Mouse (Mus musculus): ENCODE measurements around the gene Rasip1. TPM values are rescaled to one million over a fixed set of nuclear protein-coding genes. Genes with fewer than 3 reads are reported as not detected.

The Rasip1 gene
- polyA plus RNA-seq (2015; fragmentation: Nextera tagmentation; extraction: Ambion mirVana) = 3.4 and 3.6 TPM in 2 replicates

- peaks cover 24% of the 10 kb centered on the region for H3K27me3 ChIP-seq (ENCODE audit: insufficient read depth, low read length)
- no peaks in the 10 kb centered on the region for H3K9me3 ChIP-seq (ENCODE audit: low read length)
- peaks cover 6% of the 10 kb centered on the region for H3K4me1 ChIP-seq (ENCODE audit: insufficient read depth)
- no peaks in the 10 kb centered on the region for H3K36me3 ChIP-seq (replicated peaks; ENCODE audit: insufficient read depth, low read length)
- peak within 1 kb of the TSS; percentile 50 for H3K4me3 ChIP-seq (ENCODE audit: low read depth, low read length)
- no peak for TF ChIP-seq CTCF (IDR thresholded peaks at IDR 0.05; ENCODE audit: low read depth)
- no peak for ATAC-seq
- DNase-seq = no peak
- H3K4me2 ChIP-seq (ENCODE audit: low read depth, low read length) = peak within 1 kb of the TSS; percentile 85
- 52% methylated on average over 9 of the region's 9 CpGs for WGBS (ENCODE audit: insufficient replicate concordance)
- H3K9ac ChIP-seq (replicated peaks) = peak within 1 kb of the TSS; percentile 60
- peak within 1 kb of the TSS; percentile 62 for H3K27ac ChIP-seq (ENCODE audit: low read depth)
These were observed at the start of gene Rasip1 for GRCm38 (mm10) chr7:45627261-45627660. Rasip1 (plus strand) TSS chr7:45627488.

GRCm38 (mm10) chr7:45585923-45586322 is 41.4 kb upstream of the Rasip1 start:
- 85% methylated on average over 6 of the region's 6 CpGs for WGBS (ENCODE audit: insufficient replicate concordance)
- Histone ChIP-seq H3K9me3 (ENCODE audit: low read length) (no peaks in the 10 kb centered on the region), H3K9ac (replicated peaks) (no peak overlapping the region), H3K4me3 (ENCODE audit: low read depth, low read length) (no peak overlapping the region), H3K27ac (ENCODE audit: low read depth) (no peak overlapping the region), H3K27me3 (ENCODE audit: insufficient read depth, low read length) (no peaks in the 10 kb centered on the region), H3K36me3 (replicated peaks; ENCODE audit: insufficient read depth, low read length) (peaks cover 32% of the 10 kb centered on the region), H3K4me2 (ENCODE audit: low read depth, low read length) (no peak overlapping the region), H3K4me1 (ENCODE audit: insufficient read depth) (0 out of 2 replicates have a peak, but pooled peaks cover 6% of the 10 kb centered on the region)
- ATAC-seq (no peak), DNase-seq (peak; percentile 8)
- no peak for TF ChIP-seq EP300 (IDR thresholded peaks at IDR 0.05; ENCODE audit: low read depth)
- no peak for TF ChIP-seq CTCF (IDR thresholded peaks at IDR 0.05; ENCODE audit: low read depth)

- H3K36me3 ChIP-seq (replicated peaks; ENCODE audit: insufficient read depth, low read length) = peaks cover 28% of the 10 kb centered on the region
- H3K4me3 ChIP-seq (ENCODE audit: low read depth, low read length) = no peak overlapping the region
- WGBS (ENCODE audit: insufficient replicate concordance) = 90% methylated on average over 23 of the region's 23 CpGs
- DNase-seq = peak; percentile 9
- H3K9ac ChIP-seq (replicated peaks) = no peak overlapping the region
- H3K27ac ChIP-seq (ENCODE audit: low read depth) = no peak overlapping the region
- no peaks in the 10 kb centered on the region for H3K27me3 ChIP-seq (ENCODE audit: insufficient read depth, low read length)
- TF ChIP-seq EP300 (IDR thresholded peaks at IDR 0.05; ENCODE audit: low read depth) (no peak), CTCF (IDR thresholded peaks at IDR 0.05; ENCODE audit: low read depth) (no peak)
- H3K4me2 ChIP-seq (ENCODE audit: low read depth, low read length) = no peak overlapping the region
- 0 out of 2 replicates have a peak, but pooled peaks cover 6% of the 10 kb centered on the region for H3K4me1 ChIP-seq (ENCODE audit: insufficient read depth)
- no peaks in the 10 kb centered on the region for H3K9me3 ChIP-seq (ENCODE audit: low read length)
- no peak for ATAC-seq
These were observed 39.4 kb upstream of the Rasip1 start for GRCm38 (mm10) chr7:45587631-45588592.

- Histone ChIP-seq H3K4me3 (ENCODE audit: low read depth, low read length) (peak overlapping the region; percentile 15), H3K27ac (ENCODE audit: low read depth) (no peak overlapping the region), H3K36me3 (replicated peaks; ENCODE audit: insufficient read depth, low read length) (peaks cover 27% of the 10 kb centered on the region), H3K4me2 (ENCODE audit: low read depth, low read length) (peak overlapping the region; percentile 53), H3K27me3 (ENCODE audit: insufficient read depth, low read length) (no peaks in the 10 kb centered on the region), H3K4me1 (ENCODE audit: insufficient read depth) (0 out of 2 replicates have a peak, but pooled peaks cover 6% of the 10 kb centered on the region), H3K9me3 (ENCODE audit: low read length) (no peaks in the 10 kb centered on the region), H3K9ac (replicated peaks) (no peak overlapping the region)
- peak; percentile 97 for ATAC-seq
- WGBS (ENCODE audit: insufficient replicate concordance) = 9% methylated on average over 19 of the region's 19 CpGs
- DNase-seq = peak; percentile 91
- TF ChIP-seq CTCF (IDR thresholded peaks at IDR 0.05; ENCODE audit: low read depth) = peak; percentile 97
- TF ChIP-seq EP300 (IDR thresholded peaks at IDR 0.05; ENCODE audit: low read depth) = no peak
These were observed 38.1 kb upstream of the Rasip1 start for GRCm38 (mm10) chr7:45589173-45589572.

GRCm38 (mm10) chr7:45589898-45590297 is 37.4 kb upstream of the Rasip1 start:
- TF ChIP-seq EP300 (IDR thresholded peaks at IDR 0.05; ENCODE audit: low read depth) = no peak
- TF ChIP-seq CTCF (IDR thresholded peaks at IDR 0.05; ENCODE audit: low read depth) = 0 out of 2 replicates have a peak, but pooled peaks have one; percentile 1
- ATAC-seq (no peak), DNase-seq (no peak)
- 86% methylated on average over 5 of the region's 5 CpGs for WGBS (ENCODE audit: insufficient replicate concordance)
- Histone ChIP-seq H3K27ac (ENCODE audit: low read depth) (peak overlapping the region; percentile 30), H3K36me3 (replicated peaks; ENCODE audit: insufficient read depth, low read length) (peaks cover 21% of the 10 kb centered on the region), H3K9ac (replicated peaks) (no peak overlapping the region), H3K4me3 (ENCODE audit: low read depth, low read length) (no peak overlapping the region), H3K4me1 (ENCODE audit: insufficient read depth) (0 out of 2 replicates have a peak, but pooled peaks cover 6% of the 10 kb centered on the region), H3K27me3 (ENCODE audit: insufficient read depth, low read length) (no peaks in the 10 kb centered on the region), H3K9me3 (ENCODE audit: low read length) (no peaks in the 10 kb centered on the region), H3K4me2 (ENCODE audit: low read depth, low read length) (no peak overlapping the region)

GRCm38 (mm10) chr7:45590874-45591273 is 36.4 kb upstream of the Rasip1 start:
- Histone ChIP-seq H3K27ac (ENCODE audit: low read depth) (no peak overlapping the region), H3K4me3 (ENCODE audit: low read depth, low read length) (no peak overlapping the region), H3K27me3 (ENCODE audit: insufficient read depth, low read length) (no peaks in the 10 kb centered on the region), H3K9ac (replicated peaks) (no peak overlapping the region), H3K4me1 (ENCODE audit: insufficient read depth) (0 out of 2 replicates have a peak, but pooled peaks cover 6% of the 10 kb centered on the region), H3K36me3 (replicated peaks; ENCODE audit: insufficient read depth, low read length) (peaks cover 12% of the 10 kb centered on the region), H3K9me3 (ENCODE audit: low read length) (no peaks in the 10 kb centered on the region), H3K4me2 (ENCODE audit: low read depth, low read length) (no peak overlapping the region)
- DNase-seq = no peak
- no peak for ATAC-seq
- TF ChIP-seq EP300 (IDR thresholded peaks at IDR 0.05; ENCODE audit: low read depth) (no peak), CTCF (IDR thresholded peaks at IDR 0.05; ENCODE audit: low read depth) (peak; percentile 49)
- WGBS (ENCODE audit: insufficient replicate concordance) = 54% methylated on average over 3 of the region's 3 CpGs
